Mouse (Mus musculus): Measurements from ENCODE around the gene Cbx4.

Gene Cbx4

GRCm38 (mm10) chr11:119084446-119085278 lies 1.4 kb downstream of the Cbx4 start:
- peak; percentile 35 for DNase-seq

GRCm38 (mm10) chr11:119083724-119084445 lies 2.1 kb downstream of the Cbx4 start:
- DNase-seq, result peak; percentile 47

GRCm38 (mm10) chr11:119082638-119083599 lies 3.1 kb downstream of the Cbx4 start:
- no peak for DNase-seq

GRCm38 (mm10) chr11:119081839-119082637 lies 4.0 kb downstream of the Cbx4 start:
- DNase-seq, result peak; percentile 51

GRCm38 (mm10) chr11:119081148-119081838 lies 4.7 kb downstream of the Cbx4 start:
- peak; percentile 23 for DNase-seq

GRCm38 (mm10) chr11:119080461-119081147 lies 5.4 kb downstream of the Cbx4 start:
- no peak for DNase-seq

GRCm38 (mm10) chr11:119079445-119079837 lies 6.6 kb downstream of the Cbx4 start:
- no peak for DNase-seq

- DNase-seq, result peak; percentile 32
Observed at GRCm38 (mm10) chr11:119078691-119079444, 7.2 kb downstream of the Cbx4 start.

- DNase-seq, result no peak
Observed at GRCm38 (mm10) chr11:119077755-119078154, 8.3 kb downstream of the Cbx4 start.

GRCm38 (mm10) chr11:119075805-119076204 lies 10.2 kb downstream of the Cbx4 start:
- no peak for DNase-seq

- DNase-seq, result no peak
Observed at GRCm38 (mm10) chr11:119073876-119074433, 12.1 kb downstream of the Cbx4 start.

- no peak for DNase-seq
Observed at GRCm38 (mm10) chr11:119072986-119073385, 13.0 kb downstream of the Cbx4 start.

- DNase-seq, result no peak
Observed at GRCm38 (mm10) chr11:119072239-119072638, 13.8 kb downstream of the Cbx4 start.

- no peak for DNase-seq
Observed at GRCm38 (mm10) chr11:119066841-119067240, 19.2 kb downstream of the Cbx4 start.

- no peak for DNase-seq
Observed at GRCm38 (mm10) chr11:119059256-119059655, 26.8 kb downstream of the Cbx4 start.

GRCm38 (mm10) chr11:119058041-119058995 lies 27.7 kb downstream of the Cbx4 start:
- no peak for DNase-seq

- no peak for DNase-seq
Observed at GRCm38 (mm10) chr11:119057291-119057690, 28.7 kb downstream of the Cbx4 start.
